Mouse (Mus musculus): Measurements from ENCODE around the gene Edem3.

Edem3 gene

GRCm38 (mm10) chr1:151754881-151755659, at the start of gene Edem3:
Edem3 (plus strand) TSS chr1:151755371.
- DNase-seq (ENCODE audit: low read depth), result peak; percentile 99

GRCm38 (mm10) chr1:151705723-151706396, 49.3 kb upstream of the Edem3 start:
- peak; percentile 68 for DNase-seq (ENCODE audit: low read depth)

- DNase-seq (ENCODE audit: low read depth), result no peak
Measured at GRCm38 (mm10) chr1:151706397-151706752, 48.8 kb upstream of the Edem3 start.

- DNase-seq (ENCODE audit: low read depth), result no peak
Measured at GRCm38 (mm10) chr1:151708966-151709733, 46.0 kb upstream of the Edem3 start.

GRCm38 (mm10) chr1:151709734-151710022, 45.5 kb upstream of the Edem3 start:
- no peak for DNase-seq (ENCODE audit: low read depth)

GRCm38 (mm10) chr1:151710424-151711055, 44.6 kb upstream of the Edem3 start:
- DNase-seq (ENCODE audit: low read depth), result peak; percentile 56

- no peak for DNase-seq (ENCODE audit: low read depth)
Measured at GRCm38 (mm10) chr1:151711062-151711461, 44.1 kb upstream of the Edem3 start.

- DNase-seq (ENCODE audit: low read depth), result no peak
Measured at GRCm38 (mm10) chr1:151712664-151713063, 42.5 kb upstream of the Edem3 start.

- DNase-seq (ENCODE audit: low read depth), result no peak
Measured at GRCm38 (mm10) chr1:151713622-151714021, 41.5 kb upstream of the Edem3 start.

- DNase-seq (ENCODE audit: low read depth), result no peak
Measured at GRCm38 (mm10) chr1:151716024-151716710, 39.0 kb upstream of the Edem3 start.

GRCm38 (mm10) chr1:151717624-151718023, 37.5 kb upstream of the Edem3 start:
- DNase-seq (ENCODE audit: low read depth), result no peak

GRCm38 (mm10) chr1:151718575-151718974, 36.6 kb upstream of the Edem3 start:
- no peak for DNase-seq (ENCODE audit: low read depth)

GRCm38 (mm10) chr1:151719911-151720310, 35.3 kb upstream of the Edem3 start:
- no peak for DNase-seq (ENCODE audit: low read depth)

- DNase-seq (ENCODE audit: low read depth), result no peak
Measured at GRCm38 (mm10) chr1:151720566-151720965, 34.6 kb upstream of the Edem3 start.

- DNase-seq (ENCODE audit: low read depth), result no peak
Measured at GRCm38 (mm10) chr1:151721357-151721983, 33.7 kb upstream of the Edem3 start.

- DNase-seq (ENCODE audit: low read depth), result no peak
Measured at GRCm38 (mm10) chr1:151723771-151724170, 31.4 kb upstream of the Edem3 start.

GRCm38 (mm10) chr1:151725590-151725989, 29.6 kb upstream of the Edem3 start:
- DNase-seq (ENCODE audit: low read depth), result no peak

- no peak for DNase-seq (ENCODE audit: low read depth)
Measured at GRCm38 (mm10) chr1:151726358-151726757, 28.8 kb upstream of the Edem3 start.

- no peak for DNase-seq (ENCODE audit: low read depth)
Measured at GRCm38 (mm10) chr1:151728141-151728540, 27.0 kb upstream of the Edem3 start.

- DNase-seq (ENCODE audit: low read depth), result no peak
Measured at GRCm38 (mm10) chr1:151737146-151737545, 18.0 kb upstream of the Edem3 start.

GRCm38 (mm10) chr1:151741199-151741621, 14.0 kb upstream of the Edem3 start:
- no peak for DNase-seq (ENCODE audit: low read depth)
